Mouse (Mus musculus): Measurements from ENCODE around the gene Cnp. TPM values are rescaled to one million over a fixed set of nuclear protein-coding genes. Genes with fewer than 3 reads are reported as not detected.
"Not testable (repeated sequence)": the region's sequence is repeated elsewhere in the genome, so short reads cannot be mapped to it uniquely, and the experiment has no call there.

The Cnp gene
- polyA plus RNA-seq, 1 experiment from 2014 or later = 19.4 TPM

DNA sequence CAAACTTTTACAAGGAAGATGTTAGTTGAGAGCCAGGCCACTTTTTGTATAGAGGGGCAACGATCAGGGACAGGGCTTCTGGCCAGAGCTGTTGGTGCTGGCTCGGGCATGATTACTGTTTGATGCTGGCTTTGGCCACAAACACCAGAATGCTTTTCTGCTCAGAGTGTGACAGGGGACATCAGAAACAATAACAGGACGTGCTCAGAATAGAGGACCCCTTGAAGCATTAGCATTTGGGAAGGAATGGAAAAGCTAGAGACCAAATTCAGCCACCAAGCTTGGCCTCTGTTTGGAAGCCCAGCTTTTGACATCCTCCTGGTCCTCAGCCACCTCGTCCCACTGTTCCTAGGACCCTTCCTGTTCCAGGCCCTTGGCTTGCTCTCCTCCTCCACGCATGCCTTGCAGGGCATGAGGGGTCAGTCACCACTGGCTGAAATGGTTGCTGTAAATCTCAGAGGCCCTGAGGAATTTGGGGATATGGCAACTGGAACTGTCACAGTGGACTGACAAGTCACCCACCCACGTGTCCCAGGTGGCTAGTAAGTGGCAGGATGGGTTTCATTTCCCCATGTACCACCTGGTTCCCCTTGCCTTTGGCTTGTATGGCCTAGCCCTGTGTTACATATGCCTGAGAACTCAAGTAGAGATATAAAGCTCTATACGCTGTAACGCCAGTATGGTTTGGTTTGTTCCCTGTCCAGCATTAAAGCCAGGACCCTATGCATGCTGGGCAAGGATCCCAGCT is 3.3 kb downstream of the Cnp start:
- no peak for ATAC-seq (ENCODE audit: low FRiP score)
- Histone ChIP-seq H3K27me3 (no peaks in the 10 kb centered on the region; the same call in 1 of the 2 replicates), H3K36me3 (replicated peaks) (peaks cover 50% of the 10 kb centered on the region), H3K27ac (no peak overlapping the region), H3K9me3 (no peaks in the 10 kb centered on the region), H3K4me1 (peaks cover 22% of the 10 kb centered on the region), H3K4me3 (replicated peaks) (no peak overlapping the region), H3K4me2 (no peak overlapping the region), H3K9ac (no peak overlapping the region)
- 81% methylated on average over 8 of the region's 8 CpGs for WGBS

GRCm38 (mm10) chr11:100579116-100579799 is 4.6 kb downstream of the Cnp start:
- H3K9me3 ChIP-seq = no peaks in the 10 kb centered on the region
- no peak overlapping the region for H3K4me3 ChIP-seq (replicated peaks)
- peaks cover 22% of the 10 kb centered on the region for H3K4me1 ChIP-seq
- H3K27me3 ChIP-seq = no peaks in the 10 kb centered on the region; the same call in 1 of the 2 replicates
- no peak overlapping the region for H3K9ac ChIP-seq
- WGBS = 95% methylated on average over 9 of the region's 9 CpGs
- H3K4me2 ChIP-seq = no peak overlapping the region
- H3K27ac ChIP-seq = no peak overlapping the region
- peaks cover 62% of the 10 kb centered on the region for H3K36me3 ChIP-seq (replicated peaks)
- ATAC-seq (ENCODE audit: low FRiP score) = no peak

GRCm38 (mm10) chr11:100580275-100580674 is 5.6 kb downstream of the Cnp start:
- Histone ChIP-seq H3K36me3 (replicated peaks) (peaks cover 72% of the 10 kb centered on the region), H3K4me2 (no peak overlapping the region), H3K4me1 (peaks cover 14% of the 10 kb centered on the region), H3K27me3 (no peaks in the 10 kb centered on the region; the same call in 1 of the 2 replicates), H3K9ac (no peak overlapping the region), H3K27ac (no peak overlapping the region), H3K4me3 (replicated peaks) (no peak overlapping the region), H3K9me3 (no peaks in the 10 kb centered on the region)
- ATAC-seq (ENCODE audit: low FRiP score) = no peak
- 94% methylated on average over 13 of the region's 13 CpGs for WGBS

GRCm38 (mm10) chr11:100581756-100582155 is 7.1 kb downstream of the Cnp start:
- 0 out of 2 replicates have a peak overlapping the region, but pooled peaks have one; percentile 19 for H3K27ac ChIP-seq
- no peak overlapping the region for H3K4me2 ChIP-seq
- H3K9ac ChIP-seq = no peak overlapping the region
- no peak for ATAC-seq (ENCODE audit: low FRiP score)
- H3K4me1 ChIP-seq = peaks cover 4% of the 10 kb centered on the region; the same call in 1 of the 2 replicates
- peaks cover 87% of the 10 kb centered on the region for H3K36me3 ChIP-seq (replicated peaks)
- no peaks in the 10 kb centered on the region for H3K27me3 ChIP-seq
- 63% methylated on average over 4 of the region's 4 CpGs for WGBS
- no peak overlapping the region for H3K4me3 ChIP-seq (replicated peaks)
- no peaks in the 10 kb centered on the region for H3K9me3 ChIP-seq

DNA sequence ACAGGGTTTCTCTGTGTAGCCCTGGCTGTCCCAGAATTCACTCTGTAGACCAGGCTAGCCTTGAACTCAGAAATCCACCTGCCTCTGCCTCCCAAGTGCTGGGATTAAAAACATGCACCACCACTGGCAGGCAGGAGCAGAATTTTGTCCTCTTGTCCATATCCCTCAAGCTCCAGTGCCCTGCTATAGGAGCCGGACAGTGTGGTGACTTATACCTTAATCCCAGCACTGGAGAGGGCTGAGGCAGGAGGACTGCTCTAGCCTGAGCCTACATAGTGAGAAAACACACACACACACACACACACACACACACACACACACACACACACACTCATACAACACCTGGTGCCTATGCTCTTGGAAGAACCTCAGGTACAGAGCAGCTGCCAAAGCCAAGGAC is 7.7 kb downstream of the Cnp start:
- not testable (repeated sequence) for H3K9me3 ChIP-seq; H3K4me2 ChIP-seq; H3K27ac ChIP-seq; ATAC-seq (ENCODE audit: low FRiP score); H3K9ac ChIP-seq; H3K4me3 ChIP-seq (replicated peaks); H3K27me3 ChIP-seq; H3K4me1 ChIP-seq
- 94% methylated on average over 1 of the region's 1 CpGs for WGBS
- peaks cover 93% of the 10 kb centered on the region for H3K36me3 ChIP-seq (replicated peaks)

DNA sequence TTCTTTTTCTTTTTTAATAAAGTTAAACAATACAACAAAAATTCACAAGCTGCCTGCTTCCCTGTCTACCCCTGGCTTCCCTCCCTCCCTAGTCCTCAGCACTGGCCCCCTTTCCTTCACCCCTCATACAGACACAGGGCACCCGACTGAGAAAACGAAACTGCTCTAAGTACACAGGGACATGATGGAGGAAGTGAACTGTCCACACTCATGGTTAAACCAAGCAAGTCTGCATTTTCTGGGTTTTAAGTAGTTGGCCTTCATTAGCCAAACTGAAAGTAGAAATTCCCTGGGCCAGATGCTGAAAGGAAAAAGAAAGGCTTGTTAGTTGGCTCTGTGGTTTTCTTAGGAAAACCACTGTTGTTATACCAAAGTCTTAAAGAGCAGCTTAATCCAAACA is 8.1 kb downstream of the Cnp start:
- Histone ChIP-seq H3K4me1 (peaks cover 4% of the 10 kb centered on the region; the same call in 1 of the 2 replicates), H3K9ac (no peak overlapping the region), H3K4me2 (no peak overlapping the region), H3K36me3 (replicated peaks) (peaks cover 98% of the 10 kb centered on the region), H3K27ac (no peak overlapping the region), H3K9me3 (no peaks in the 10 kb centered on the region), H3K27me3 (no peaks in the 10 kb centered on the region), H3K4me3 (replicated peaks) (no peak overlapping the region)
- 98% methylated on average over 2 of the region's 2 CpGs for WGBS
- ATAC-seq (ENCODE audit: low FRiP score) = no peak

DNA sequence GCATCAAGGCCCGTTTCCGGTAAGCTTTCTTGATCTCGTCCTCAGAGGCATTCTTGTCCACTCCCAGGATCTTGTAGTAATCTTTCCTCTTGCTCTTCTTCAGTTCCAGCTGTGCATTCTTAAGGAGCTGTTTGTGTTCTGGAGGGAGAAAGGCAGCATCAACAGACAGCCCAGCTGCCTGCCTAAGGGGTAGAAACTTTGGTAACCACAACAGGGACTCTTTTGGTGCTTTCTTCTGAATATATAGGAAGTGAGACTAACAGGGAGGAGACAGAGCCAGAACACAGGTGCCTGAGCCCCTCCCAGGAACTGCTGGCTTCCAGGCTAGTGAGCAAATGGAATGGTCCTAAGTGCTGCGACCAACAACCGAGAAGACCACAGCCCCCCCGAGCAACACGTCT is 9.9 kb downstream of the Cnp start:
- 93% methylated on average over 7 of the region's 7 CpGs for WGBS
- peaks cover 4% of the 10 kb centered on the region; the same call in 1 of the 2 replicates for H3K4me1 ChIP-seq
- no peak for ATAC-seq (ENCODE audit: low FRiP score)

GRCm38 (mm10) chr11:100585148-100585547 is 10.4 kb downstream of the Cnp start:
- Histone ChIP-seq H3K9ac (no peak overlapping the region), H3K4me2 (no peak overlapping the region), H3K9me3 (no peaks in the 10 kb centered on the region), H3K27me3 (no peaks in the 10 kb centered on the region), H3K4me1 (peaks cover 4% of the 10 kb centered on the region; the same call in 1 of the 2 replicates), H3K4me3 (replicated peaks) (no peak overlapping the region), H3K27ac (no peak overlapping the region), H3K36me3 (replicated peaks) (peaks cover 99% of the 10 kb centered on the region)
- no peak for ATAC-seq (ENCODE audit: low FRiP score)
- 97% methylated on average over 3 of the region's 3 CpGs for WGBS

More for the DNA sequence above, 9.9 kb downstream of the Cnp start:
- Histone ChIP-seq H3K4me3 (replicated peaks) (no peak overlapping the region), H3K27ac (no peak overlapping the region), H3K27me3 (no peaks in the 10 kb centered on the region), H3K9me3 (no peaks in the 10 kb centered on the region), H3K36me3 (replicated peaks) (peaks cover 99% of the 10 kb centered on the region), H3K4me2 (no peak overlapping the region), H3K9ac (no peak overlapping the region)

- no peak for ATAC-seq (ENCODE audit: low FRiP score)
- no peak overlapping the region for H3K4me2 ChIP-seq
- no peak overlapping the region for H3K9ac ChIP-seq
- no peaks in the 10 kb centered on the region for H3K9me3 ChIP-seq
- H3K4me1 ChIP-seq = no peaks in the 10 kb centered on the region
- no peak overlapping the region for H3K27ac ChIP-seq
- H3K27me3 ChIP-seq = no peaks in the 10 kb centered on the region
- WGBS = 97% methylated on average over 2 of the region's 2 CpGs
- no peak overlapping the region for H3K4me3 ChIP-seq (replicated peaks)
- peaks cover 97% of the 10 kb centered on the region for H3K36me3 ChIP-seq (replicated peaks)
Observed at GRCm38 (mm10) chr11:100588462-100588861, 13.8 kb downstream of the Cnp start.

- Histone ChIP-seq H3K27me3 (no peaks in the 10 kb centered on the region), H3K9ac (no peak overlapping the region), H3K4me2 (no peak overlapping the region), H3K27ac (no peak overlapping the region), H3K4me1 (no peaks in the 10 kb centered on the region), H3K36me3 (replicated peaks) (peaks cover 95% of the 10 kb centered on the region), H3K9me3 (no peaks in the 10 kb centered on the region), H3K4me3 (replicated peaks) (no peak overlapping the region)
- no peak for ATAC-seq (ENCODE audit: low FRiP score)
- WGBS = 93% methylated on average over 11 of the region's 11 CpGs
Observed at GRCm38 (mm10) chr11:100592346-100593046, 17.8 kb downstream of the Cnp start.

GRCm38 (mm10) chr11:100594608-100595007 is 19.9 kb downstream of the Cnp start:
- ATAC-seq (ENCODE audit: low FRiP score) = no peak
- H3K36me3 ChIP-seq (replicated peaks) = peaks cover 95% of the 10 kb centered on the region

DNA sequence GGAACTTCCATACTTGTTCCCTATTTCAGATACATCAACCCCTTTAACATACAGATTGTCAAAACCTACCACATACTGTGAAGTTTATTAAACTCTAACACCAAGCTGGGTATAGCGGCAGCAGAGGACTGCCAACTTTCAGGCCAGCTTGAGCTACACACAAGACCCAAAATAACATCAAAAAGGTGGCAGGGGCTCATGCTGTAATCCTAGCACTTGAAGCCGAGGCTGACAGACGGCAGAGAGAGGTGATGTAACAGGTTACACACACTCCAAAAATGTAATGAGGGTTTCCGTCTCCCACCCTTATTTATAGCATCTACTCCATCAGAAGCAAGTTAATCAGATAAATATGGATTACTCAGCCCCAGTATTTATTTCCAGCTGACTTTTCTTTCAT is 20.8 kb downstream of the Cnp start:
- Histone ChIP-seq H3K27ac (no peak overlapping the region), H3K4me3 (replicated peaks) (no peak overlapping the region), H3K27me3 (no peaks in the 10 kb centered on the region), H3K4me1 (no peaks in the 10 kb centered on the region), H3K36me3 (replicated peaks) (peaks cover 97% of the 10 kb centered on the region), H3K9ac (no peak overlapping the region), H3K9me3 (no peaks in the 10 kb centered on the region), H3K4me2 (no peak overlapping the region)
- WGBS = 84% methylated on average over 4 of the region's 4 CpGs
- no peak for ATAC-seq (ENCODE audit: low FRiP score)

More at GRCm38 (mm10) chr11:100594608-100595007, 19.9 kb downstream of the Cnp start:
- 95% methylated on average over 7 of the region's 7 CpGs for WGBS
- Histone ChIP-seq H3K27me3 (no peaks in the 10 kb centered on the region), H3K9ac (no peak overlapping the region), H3K27ac (no peak overlapping the region), H3K9me3 (no peaks in the 10 kb centered on the region), H3K4me3 (replicated peaks) (no peak overlapping the region), H3K4me1 (no peaks in the 10 kb centered on the region), H3K4me2 (no peak overlapping the region)

Measured in forebrain, embryonic 12.5 days (tissue).